Mouse (Mus musculus): Measurements from ENCODE around the gene Mettl4. TPM values are rescaled to one million over a fixed set of nuclear protein-coding genes. Genes with fewer than 3 reads are reported as not detected.

Gene Mettl4
- 14.5 to 21.3 TPM (median 15.5 TPM) in 4 replicates for total RNA-seq (2023; ENCODE audit: inconsistent age)

GRCm38 (mm10) chr17:94749466-94750135 is at the start of gene Mettl4:
Mettl4 (minus strand) TSS chr17:94750019.

